Mouse (Mus musculus) intestine, embryonic 15.5 days (tissue): ENCODE results near the gene Rtel1. TPM values are rescaled to one million over a fixed set of nuclear protein-coding genes. Genes with fewer than 3 reads are reported as not detected.

ENCODE experiments used
- ATAC-seq: fragments of 200-750 bp; cut with Nextera tagmentation; 2 replicates; pipeline ENCODE4 v1.8.0; 2017; ENCODE audit warnings: moderate TSS enrichment, moderate library complexity
- H3K27ac ChIP-seq: fragments of 300-500 bp; sonication (generic); 2 replicates; pipeline ENCODE4 v1.5.1; 2015; ENCODE audit warnings: mild to moderate bottlenecking, inconsistent platforms
- H3K27me3 ChIP-seq: fragments of 300-500 bp; sonication (generic); replicated peaks from 2 replicates; pipeline ENCODE4 v1.6.1; 2015; ENCODE audit warnings: inconsistent platforms
- H3K36me3 ChIP-seq: fragments of 300-500 bp; sonication (generic); 2 replicates; pipeline ENCODE4 v1.6.1; 2015; ENCODE audit warnings: inconsistent platforms
- H3K4me1 ChIP-seq: fragments of 300-500 bp; sonication (generic); replicated peaks from 2 replicates; pipeline ENCODE4 v1.6.1; 2015; ENCODE audit warnings: inconsistent platforms
- H3K4me2 ChIP-seq: fragments of 300-500 bp; sonication (generic); replicated peaks from 2 replicates; pipeline ENCODE4 v1.6.1; 2015; ENCODE audit warnings: mild to moderate bottlenecking, inconsistent platforms
- H3K4me3 ChIP-seq: fragments of 300-500 bp; sonication (generic); replicated peaks from 2 replicates; pipeline ENCODE4 v1.5.1; 2015; ENCODE audit warnings: inconsistent platforms
- H3K9ac ChIP-seq: fragments of 300-500 bp; sonication (generic); 2 replicates; pipeline ENCODE4 v1.6.1; 2015; ENCODE audit warnings: inconsistent platforms
- H3K9me3 ChIP-seq: fragments of 300-500 bp; sonication (generic); 2 replicates; pipeline ENCODE4 v1.6.1; 2016; ENCODE audit warnings: inconsistent platforms
- WGBS: fragments of 180-500 bp; shearing (Covaris S2); methylation state at CpG from one replicate; pipeline ENCODE4 v1.1.7; 2015; 5-methylcytosine and 5-hydroxymethylcytosine counted together
- polyA plus RNA-seq: library from polyadenylated mRNA; unstranded; fragments of >200 nt; fragmentation: Nextera tagmentation; extraction: Ambion mirVana; gene quantifications from 2 replicates; pipeline ENCODE4 v1.2.1, GENCODE M21; 2015

The Rtel1 gene
- polyA plus RNA-seq, 1 experiment from 2014 or later = 30.3 TPM

- H3K4me1 ChIP-seq = no peaks in the 10 kb centered on the region
- no peaks in the 10 kb centered on the region for H3K9me3 ChIP-seq
- H3K27me3 ChIP-seq = no peaks in the 10 kb centered on the region
- H3K4me2 ChIP-seq = no peak overlapping the region
- 62% methylated on average over 5 of the region's 5 CpGs for WGBS
- H3K9ac ChIP-seq = no peak overlapping the region
- no peak overlapping the region for H3K27ac ChIP-seq
- H3K36me3 ChIP-seq = no peaks in the 10 kb centered on the region
- no peak overlapping the region for H3K4me3 ChIP-seq
- no peak for ATAC-seq
Observed at GRCm38 (mm10) chr2:181397207-181397761, 77.7 kb downstream of the Rtel1 start.

DNA sequence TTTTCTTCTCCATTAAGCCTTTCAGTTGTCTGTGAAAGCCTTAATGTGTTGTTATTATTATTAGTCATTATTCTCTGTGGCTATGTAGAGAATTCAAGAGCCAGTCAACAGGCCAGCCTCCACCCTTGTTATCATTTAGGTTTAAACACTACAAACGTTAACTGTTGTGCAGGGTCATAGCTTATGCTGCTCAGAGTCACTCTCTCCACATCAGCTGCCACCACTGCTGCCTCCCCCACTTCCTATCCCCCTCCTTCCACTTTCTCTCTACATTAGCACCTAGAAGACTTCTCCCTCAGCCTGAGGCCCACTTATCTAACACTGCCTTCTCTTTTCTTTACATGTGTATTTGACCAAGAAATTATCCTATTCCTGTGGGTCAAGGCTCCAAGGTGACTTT lies 82.0 kb downstream of the Rtel1 start:
- no peak overlapping the region for H3K4me3 ChIP-seq
- no peaks in the 10 kb centered on the region for H3K9me3 ChIP-seq
- H3K4me1 ChIP-seq = no peaks in the 10 kb centered on the region
- 8% methylated on average over 1 of the region's 1 CpGs for WGBS
- no peaks in the 10 kb centered on the region for H3K36me3 ChIP-seq
- H3K9ac ChIP-seq = no peak overlapping the region
- no peak overlapping the region for H3K4me2 ChIP-seq
- no peaks in the 10 kb centered on the region for H3K27me3 ChIP-seq
- no peak overlapping the region for H3K27ac ChIP-seq
- no peak for ATAC-seq

GRCm38 (mm10) chr2:181403722-181404121 lies 84.2 kb downstream of the Rtel1 start:
- no peaks in the 10 kb centered on the region for H3K27me3 ChIP-seq
- WGBS = 88% methylated on average over 3 of the region's 3 CpGs
- no peaks in the 10 kb centered on the region for H3K4me1 ChIP-seq
- H3K36me3 ChIP-seq = no peaks in the 10 kb centered on the region
- no peak overlapping the region for H3K27ac ChIP-seq
- H3K9me3 ChIP-seq = no peaks in the 10 kb centered on the region
- H3K4me2 ChIP-seq = no peak overlapping the region
- H3K4me3 ChIP-seq = no peak overlapping the region
- ATAC-seq = no peak
- no peak overlapping the region for H3K9ac ChIP-seq

Other genes with a start within 250 kb of the Rtel1 start
- 1.3 and 1.5 TPM in 2 replicates for gene Kcnq2, start 184.4 kb upstream of the Rtel1 start, polyA plus RNA-seq
- gene Eef1a2, start 162.7 kb upstream of the Rtel1 start, polyA plus RNA-seq = 0.10 and 0.26 TPM in 2 replicates
- gene Ppdpf, start 132.5 kb upstream of the Rtel1 start, polyA plus RNA-seq = 264 and 275 TPM in 2 replicates
- 0.14 and 0.21 TPM in 2 replicates for gene Ptk6, start 117.0 kb upstream of the Rtel1 start, polyA plus RNA-seq
- gene Srms, start 106.6 kb upstream of the Rtel1 start, polyA plus RNA-seq = 0.05 TPM in 1 of 2 replicates, not detected in the other
- not detected in 2 replicates for gene Fndc11, start 99.7 kb upstream of the Rtel1 start, polyA plus RNA-seq
- gene Helz2, start 77.7 kb upstream of the Rtel1 start, polyA plus RNA-seq = 2.2 and 2.8 TPM in 2 replicates
- gene Gmeb2, start 31.7 kb upstream of the Rtel1 start, polyA plus RNA-seq = 11.3 and 13.2 TPM in 2 replicates
- gene Stmn3, start 5.2 kb upstream of the Rtel1 start, polyA plus RNA-seq = 44.0 and 44.1 TPM in 2 replicates
- 35.7 and 36.7 TPM in 2 replicates for gene Zgpat, start 45.2 kb downstream of the Rtel1 start, polyA plus RNA-seq
- gene Arfrp1, start 45.7 kb downstream of the Rtel1 start, polyA plus RNA-seq = 55.4 and 58.3 TPM in 2 replicates
- 17.1 and 19.4 TPM in 2 replicates for gene Lime1, start 60.3 kb downstream of the Rtel1 start, polyA plus RNA-seq
- 7.2 and 7.4 TPM in 2 replicates for gene Zbtb46, start 139.7 kb downstream of the Rtel1 start, polyA plus RNA-seq
- gene Abhd16b, start 173.5 kb downstream of the Rtel1 start, polyA plus RNA-seq = 0.18 and 0.30 TPM in 2 replicates
- gene Tpd52l2, start 177.4 kb downstream of the Rtel1 start, polyA plus RNA-seq = 133 and 140 TPM in 2 replicates
- 74.5 and 76.4 TPM in 2 replicates for gene Dnajc5, start 200.7 kb downstream of the Rtel1 start, polyA plus RNA-seq